ENCODE assay signal across 8 mouse cellular contexts in genomic region chr10:80293325-80293724, GRCm38 (mm10). TPM values are rescaled to one million over a fixed set of nuclear protein-coding genes. Genes with fewer than 3 reads are reported as not detected.
A peak's percentile ranks its signal among the peaks of the same experiment; 100 is the strongest.
DNase-seq lines count a peak whose midpoint lies in the region; ATAC-seq and TF ChIP-seq lines count a peak whose summit lies in the region.

No protein-coding gene starts in this region.

- H3K9ac ChIP-seq in heart, embryonic 15.5 days, result peak overlapping the region; percentile 95
- peak overlapping the region; percentile 99 for H3K9ac ChIP-seq in forebrain, embryonic 12.5 days
- H3K9ac ChIP-seq in liver, postnatal 0 days (replicated peaks), result peak overlapping the region; percentile 95

- TF ChIP-seq EP300 in liver, postnatal 0 days (IDR thresholded peaks at IDR 0.05; ENCODE audit: low read depth), result no peak

- peak overlapping the region; percentile 78 for H3K4me2 ChIP-seq in heart, embryonic 15.5 days
- peak overlapping the region; percentile 96 for H3K4me2 ChIP-seq in forebrain, embryonic 12.5 days
- H3K4me2 ChIP-seq in liver, postnatal 0 days (ENCODE audit: low read depth, low read length), result peak overlapping the region; percentile 92

- H3K4me3 ChIP-seq in heart, embryonic 15.5 days, result peak overlapping the region; percentile 83
- peak overlapping the region; percentile 99 for H3K4me3 ChIP-seq in E14TG2a.4 (replicated peaks; ENCODE audit: low read length)
- H3K4me3 ChIP-seq in forebrain, embryonic 12.5 days (replicated peaks), result peak overlapping the region; percentile 69
- peak overlapping the region; percentile 81 for H3K4me3 ChIP-seq in liver, postnatal 0 days (ENCODE audit: low read depth, low read length)

- ATAC-seq in heart, embryonic 15.5 days (replicated peaks; ENCODE audit: insufficient number of reproducible peaks, insufficient read depth, low FRiP score, low read depth), result no peak
- no peak for ATAC-seq in forebrain, embryonic 12.5 days (ENCODE audit: low FRiP score)
- no peak for ATAC-seq in liver, postnatal 0 days

- WGBS in heart, embryonic 15.5 days, result 24% methylated on average over 14 of the region's 14 CpGs
- WGBS in forebrain, embryonic 12.5 days, result 26% methylated on average over 14 of the region's 14 CpGs
- WGBS in liver, postnatal 0 days (ENCODE audit: insufficient replicate concordance), result 14% methylated on average over 14 of the region's 14 CpGs

- H3K27ac ChIP-seq in heart, embryonic 15.5 days, result peak overlapping the region; percentile 83
- H3K27ac ChIP-seq in forebrain, embryonic 12.5 days, result peak overlapping the region; percentile 95
- H3K27ac ChIP-seq in liver, postnatal 0 days (ENCODE audit: low read depth), result peak overlapping the region; percentile 77

- no peak for TF ChIP-seq CTCF in E14TG2a.4 (conservative IDR thresholded peaks at IDR 0.05; ENCODE audit: low read length)
- 0 out of 2 replicates have a peak, but pooled peaks have one; percentile 11 for TF ChIP-seq CTCF in liver, postnatal 0 days (IDR thresholded peaks at IDR 0.05; ENCODE audit: low read depth)

- peaks cover 21% of the 10 kb centered on the region; the same call in 1 of the 2 replicates for H3K36me3 ChIP-seq in heart, embryonic 15.5 days
- H3K36me3 ChIP-seq in E14TG2a.4 (ENCODE audit: insufficient read depth, low read length), result peaks cover 36% of the 10 kb centered on the region
- H3K36me3 ChIP-seq in forebrain, embryonic 12.5 days (replicated peaks), result peaks cover 30% of the 10 kb centered on the region
- peaks cover 13% of the 10 kb centered on the region for H3K36me3 ChIP-seq in liver, postnatal 0 days (replicated peaks; ENCODE audit: insufficient read depth, low read length)

- DNase-seq in heart, adult 9 months (ENCODE audit: low spot score in 2 of 2), result no peak
- no peak for DNase-seq in liver, postnatal 0 days
- DNase-seq in layer of hippocampus, adult 8-10 months (ENCODE audit: low spot score in 2 of 2), result no peak
- no peak for DNase-seq in embryo, embryonic 9.5 days (ENCODE audit: extremely low spot score)
- DNase-seq in adrenal gland, postnatal 36 days, result no peak

- H3K9me3 ChIP-seq in heart, embryonic 15.5 days (replicated peaks), result no peaks in the 10 kb centered on the region
- no peaks in the 10 kb centered on the region for H3K9me3 ChIP-seq in E14TG2a.4 (ENCODE audit: low read length)
- H3K9me3 ChIP-seq in forebrain, embryonic 12.5 days, result no peaks in the 10 kb centered on the region
- no peaks in the 10 kb centered on the region for H3K9me3 ChIP-seq in liver, postnatal 0 days (ENCODE audit: low read length)

- H3K27me3 ChIP-seq in heart, embryonic 15.5 days, result peaks cover 19% of the 10 kb centered on the region
- H3K27me3 ChIP-seq in E14TG2a.4 (ENCODE audit: insufficient read depth, low read length), result peaks cover 15% of the 10 kb centered on the region
- H3K27me3 ChIP-seq in forebrain, embryonic 12.5 days, result no peaks in the 10 kb centered on the region
- H3K27me3 ChIP-seq in liver, postnatal 0 days (ENCODE audit: insufficient read depth, low read length), result peaks cover 21% of the 10 kb centered on the region

- peaks cover 40% of the 10 kb centered on the region for H3K4me1 ChIP-seq in heart, embryonic 15.5 days (replicated peaks)
- H3K4me1 ChIP-seq in E14TG2a.4 (replicated peaks; ENCODE audit: low read depth, low read length), result peaks cover 72% of the 10 kb centered on the region
- H3K4me1 ChIP-seq in forebrain, embryonic 12.5 days, result peaks cover 56% of the 10 kb centered on the region
- H3K4me1 ChIP-seq in liver, postnatal 0 days (ENCODE audit: insufficient read depth), result peaks cover 16% of the 10 kb centered on the region

RNA-seq across cellular contexts. Expression of gene Rps15, which starts 1.1 kb away (rescaled TPM):
- polyA plus RNA-seq in heart, embryonic 15.5 days (2015; fragmentation: Nextera tagmentation; extraction: Ambion mirVana), result 525 and 544 TPM in 2 replicates
- polyA plus RNA-seq in forebrain, embryonic 12.5 days (2016; fragmentation: Nextera tagmentation; extraction: Ambion mirVana), result 708 and 760 TPM in 2 replicates
- 453 and 466 TPM in 2 replicates for polyA plus RNA-seq in liver, postnatal 0 days (2015; fragmentation: Nextera tagmentation; extraction: Ambion mirVana)
- 1,000 to 10,000 TPM in 1 of 4 experiments, 100 to 1,000 TPM in 3; 755 to 1,005 (median 888) TPM for total RNA-seq in layer of hippocampus, adult 8-10 months (2022)
- total RNA-seq in adrenal gland, postnatal 36 days (2021), result 1,000 to 10,000 TPM; 1,173 to 1,236 TPM

RNA-seq across cellular contexts. Expression of gene Apc2, which starts 2.5 kb away (rescaled TPM):
- polyA plus RNA-seq in heart, embryonic 15.5 days (2015; fragmentation: Nextera tagmentation; extraction: Ambion mirVana), result 0.96 and 2.1 TPM in 2 replicates
- 144 and 165 TPM in 2 replicates for polyA plus RNA-seq in forebrain, embryonic 12.5 days (2016; fragmentation: Nextera tagmentation; extraction: Ambion mirVana)
- 0.05 and 0.20 TPM in 2 replicates for polyA plus RNA-seq in liver, postnatal 0 days (2015; fragmentation: Nextera tagmentation; extraction: Ambion mirVana)
- total RNA-seq in layer of hippocampus, adult 8-10 months (2022), result 100 to 1,000 TPM in 3 of 4 experiments, 10 to 100 TPM in 1; 90.4 to 113 (median 110) TPM
- 1 to 10 TPM in 1 of 2 experiments, under 1 TPM in 1; 0.70 to 1.5 TPM for total RNA-seq in adrenal gland, postnatal 36 days (2021)

RNA-seq across cellular contexts. Expression of gene 2310011J03Rik, which starts 27.0 kb away (rescaled TPM):
- polyA plus RNA-seq in heart, embryonic 15.5 days (2015; fragmentation: Nextera tagmentation; extraction: Ambion mirVana), result 32.4 and 36.8 TPM in 2 replicates
- polyA plus RNA-seq in forebrain, embryonic 12.5 days (2016; fragmentation: Nextera tagmentation; extraction: Ambion mirVana), result 42.6 and 44.4 TPM in 2 replicates
- 25.5 and 27.4 TPM in 2 replicates for polyA plus RNA-seq in liver, postnatal 0 days (2015; fragmentation: Nextera tagmentation; extraction: Ambion mirVana)
- total RNA-seq in layer of hippocampus, adult 8-10 months (2022), result 10 to 100 TPM; 20.4 to 27.1 (median 23.3) TPM
- total RNA-seq in adrenal gland, postnatal 36 days (2021), result 10 to 100 TPM; 24.6 to 32.0 TPM

RNA-seq across cellular contexts. Expression of gene Dazap1, which starts 32.0 kb away (rescaled TPM):
- 31.5 and 40.0 TPM in 2 replicates for polyA plus RNA-seq in heart, embryonic 15.5 days (2015; fragmentation: Nextera tagmentation; extraction: Ambion mirVana)
- 65.1 and 69.7 TPM in 2 replicates for polyA plus RNA-seq in forebrain, embryonic 12.5 days (2016; fragmentation: Nextera tagmentation; extraction: Ambion mirVana)
- 19.5 and 21.8 TPM in 2 replicates for polyA plus RNA-seq in liver, postnatal 0 days (2015; fragmentation: Nextera tagmentation; extraction: Ambion mirVana)
- 10 to 100 TPM; 84.8 to 98.3 (median 91.6) TPM for total RNA-seq in layer of hippocampus, adult 8-10 months (2022)
- 10 to 100 TPM; 82.1 to 90.4 TPM for total RNA-seq in adrenal gland, postnatal 36 days (2021)

RNA-seq across cellular contexts. Expression of gene Gamt, which starts 32.5 kb away (rescaled TPM):
- polyA plus RNA-seq in heart, embryonic 15.5 days (2015; fragmentation: Nextera tagmentation; extraction: Ambion mirVana), result 47.7 and 52.9 TPM in 2 replicates
- 15.9 and 19.0 TPM in 2 replicates for polyA plus RNA-seq in forebrain, embryonic 12.5 days (2016; fragmentation: Nextera tagmentation; extraction: Ambion mirVana)
- polyA plus RNA-seq in liver, postnatal 0 days (2015; fragmentation: Nextera tagmentation; extraction: Ambion mirVana), result 93.9 and 101 TPM in 2 replicates
- total RNA-seq in layer of hippocampus, adult 8-10 months (2022), result 10 to 100 TPM; 22.4 to 34.7 (median 27.9) TPM
- 100 to 1,000 TPM; 195 to 311 TPM for total RNA-seq in adrenal gland, postnatal 36 days (2021)

Comparison
In these comparisons a context has a peak if more than half of its experiments do, and no peak if none do; other contexts are left out.
1. RNA of gene Apc2, which starts 2.5 kb away (polyA plus RNA-seq): 144 to 165 TPM in forebrain, embryonic 12.5 days; 0.96 to 2.1 TPM in heart, embryonic 15.5 days and 0.05 to 0.20 TPM in liver, postnatal 0 days; every median in the first group is over 10 times any median in the second.
2. Peak in every context shown above with its lines, with median percentiles within 50 percentile points of each other: H3K27ac ChIP-seq, H3K4me2 ChIP-seq, H3K4me3 ChIP-seq and H3K9ac ChIP-seq.